In the genomic region with DNA sequence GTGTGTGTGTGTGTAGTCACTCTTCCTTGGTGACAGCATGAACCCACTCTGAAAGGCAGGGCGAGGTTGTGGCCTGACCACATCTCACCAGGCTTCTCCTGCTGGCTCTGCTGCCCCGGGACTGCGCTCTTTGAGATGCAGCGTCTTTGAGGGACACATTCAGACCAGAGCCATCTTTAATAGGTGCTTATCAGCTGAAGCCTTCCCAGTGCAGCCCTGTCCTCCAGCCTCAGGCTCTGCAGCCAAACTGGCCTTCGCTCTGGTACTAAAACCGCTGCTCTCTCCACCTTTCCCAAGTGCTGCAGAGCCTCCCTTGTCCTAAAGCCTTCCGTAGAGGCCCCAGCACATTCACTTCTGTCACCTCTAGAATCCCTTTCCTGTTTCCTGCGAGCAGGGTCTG, we compare ENCODE assay signal across 31 mouse cellular contexts.
"Had no signal": no experiment of that assay in that cellular context is flagged by ENCODE, and none has a peak within 500 bp of the region (broad histone marks: within the 10 kb centered on the region; RNA-seq: fewer than 3 reads in every experiment).

No protein-coding gene starts in this region.

- H3K9me3 ChIP-seq: limb, embryonic 10.5 days; limb, embryonic 12.5 days; limb, embryonic 13.5 days; limb, embryonic 15.5 days; liver, embryonic 12.5 days; liver, embryonic 13.5 days; liver, embryonic 15.5 days; lung, embryonic 15.5 days; megakaryocyte, embryonic 14.5 days; midbrain, embryonic 10.5 days; midbrain, embryonic 12.5 days; midbrain, embryonic 13.5 days; midbrain, embryonic 15.5 days; neural tube, embryonic 12.5 days had no signal

- H3K4me3 ChIP-seq: left cerebral cortex, adult 2 months; limb, embryonic 10.5 days; limb, embryonic 12.5 days; limb, embryonic 13.5 days; limb, embryonic 15.5 days; liver, embryonic 12.5 days; liver, embryonic 13.5 days; liver, embryonic 15.5 days; lung, embryonic 15.5 days; megakaryocyte, embryonic 14.5 days; midbrain, embryonic 10.5 days; midbrain, embryonic 12.5 days; midbrain, embryonic 13.5 days; midbrain, embryonic 15.5 days; myocyte; neural tube, embryonic 12.5 days had no signal

- H3K27ac ChIP-seq: left cerebral cortex, adult 2 months; limb, embryonic 10.5 days; limb, embryonic 12.5 days; limb, embryonic 13.5 days; limb, embryonic 15.5 days; liver, embryonic 12.5 days; liver, embryonic 13.5 days; liver, embryonic 14.5 days; liver, embryonic 15.5 days; lung, embryonic 15.5 days; macrophage; midbrain, embryonic 10.5 days; midbrain, embryonic 12.5 days; midbrain, embryonic 13.5 days; midbrain, embryonic 15.5 days; neural tube, embryonic 12.5 days had no signal

- DNase-seq: left cerebral cortex, postnatal 4 days; liver; liver, embryonic 13.5 days; liver, postnatal 0 days; lung, adult 18-20 months; lung, adult 2 months; lung, embryonic 14.5 days; lung, postnatal 10 days; lung, postnatal 14 days; lung, postnatal 36 days; lung, postnatal 4 days; midbrain, embryonic 14.5 days had no signal

- H3K4me1 ChIP-seq: limb, embryonic 12.5 days; limb, embryonic 13.5 days; liver, embryonic 12.5 days; liver, embryonic 13.5 days; liver, embryonic 15.5 days; lung, embryonic 15.5 days; megakaryocyte, embryonic 14.5 days; midbrain, embryonic 15.5 days; neural tube, embryonic 12.5 days had no signal

- H3K9ac ChIP-seq: limb, embryonic 12.5 days; limb, embryonic 13.5 days; limb, embryonic 15.5 days; liver, embryonic 12.5 days; liver, embryonic 13.5 days; liver, embryonic 14.5 days; liver, embryonic 15.5 days; liver, postnatal 0 days; lung, embryonic 14.5 days; lung, embryonic 15.5 days; midbrain, embryonic 12.5 days; midbrain, embryonic 13.5 days; midbrain, embryonic 15.5 days; neural tube, embryonic 12.5 days had no signal

- H3K4me2 ChIP-seq: limb, embryonic 12.5 days; limb, embryonic 13.5 days; limb, embryonic 15.5 days; liver, embryonic 11.5 days; liver, embryonic 12.5 days; liver, embryonic 13.5 days; liver, embryonic 15.5 days; lung, embryonic 14.5 days; lung, embryonic 15.5 days; midbrain, embryonic 12.5 days; midbrain, embryonic 13.5 days; midbrain, embryonic 15.5 days; neural tube, embryonic 12.5 days had no signal

- H3K27me3 ChIP-seq: limb, embryonic 12.5 days; limb, embryonic 13.5 days; limb, embryonic 15.5 days; liver, embryonic 12.5 days; liver, embryonic 13.5 days; liver, embryonic 15.5 days; lung, embryonic 15.5 days; midbrain, embryonic 13.5 days; midbrain, embryonic 15.5 days; neural tube, embryonic 12.5 days had no signal

- H3K36me3 ChIP-seq: limb, embryonic 10.5 days; limb, embryonic 12.5 days; limb, embryonic 13.5 days; limb, embryonic 15.5 days; liver, embryonic 12.5 days; liver, embryonic 13.5 days; liver, embryonic 15.5 days; lung, embryonic 15.5 days; midbrain, embryonic 10.5 days; midbrain, embryonic 12.5 days; midbrain, embryonic 13.5 days; midbrain, embryonic 15.5 days; neural tube, embryonic 12.5 days had no signal

- ATAC-seq: liver, embryonic 12.5 days; liver, postnatal 0 days; midbrain, embryonic 13.5 days; midbrain, embryonic 15.5 days; midbrain, embryonic 16.5 days had no signal
